Mouse (Mus musculus) CD8-positive naive resting alpha-beta T cell, adult 2 months (primary cell): ENCODE measurements around the gene Cops7b.

Experiments used
- DNase-seq, 2 experiments: peaks; one replicate each; pipeline ENCODE4 v3.0.0; 2022; ENCODE audit warnings: low read depth in 2 of 2, low spot score in 2 of 2

Cops7b gene

DNA sequence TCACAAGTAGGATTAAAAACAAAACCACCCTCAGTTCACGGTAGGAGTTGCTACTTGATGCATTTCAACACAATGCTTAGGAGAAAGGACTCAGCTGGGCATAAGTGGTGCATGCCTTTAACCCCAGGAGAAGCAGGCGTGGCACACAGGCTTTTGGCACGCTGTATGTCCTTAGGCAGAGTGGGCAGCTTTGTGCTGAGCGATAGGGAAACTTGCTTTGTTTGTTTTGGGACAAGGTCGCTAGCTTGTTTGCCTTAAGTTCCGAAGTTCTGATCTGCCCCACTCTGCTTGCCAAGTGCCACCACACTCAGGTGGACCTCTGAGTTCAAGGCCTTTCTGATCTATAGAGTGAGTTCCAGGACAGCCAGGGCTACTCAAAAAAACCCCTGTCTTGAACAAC lies 12.6 kb downstream of the Cops7b start:
- DNase-seq: no peak

DNA sequence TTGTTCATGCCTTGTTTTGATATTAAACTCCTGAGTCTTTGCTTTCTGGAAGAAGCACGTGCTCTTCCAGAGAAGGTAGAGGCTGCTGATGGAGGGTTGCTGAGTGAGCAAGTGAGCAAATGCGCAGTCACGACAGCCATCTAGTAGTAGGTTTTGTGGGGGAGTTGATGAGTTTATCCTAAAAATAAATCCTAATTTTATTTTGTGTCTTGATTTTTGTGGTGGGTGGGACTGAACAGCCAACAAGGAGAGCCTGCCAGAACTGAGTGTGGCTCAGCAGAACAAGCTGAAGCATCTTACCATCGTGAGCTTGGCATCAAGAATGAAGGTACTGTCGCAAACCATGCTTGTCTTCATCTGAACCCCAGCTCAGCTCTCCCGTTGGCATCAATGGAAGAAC lies 13.8 kb downstream of the Cops7b start:
- DNase-seq: no peak

DNA sequence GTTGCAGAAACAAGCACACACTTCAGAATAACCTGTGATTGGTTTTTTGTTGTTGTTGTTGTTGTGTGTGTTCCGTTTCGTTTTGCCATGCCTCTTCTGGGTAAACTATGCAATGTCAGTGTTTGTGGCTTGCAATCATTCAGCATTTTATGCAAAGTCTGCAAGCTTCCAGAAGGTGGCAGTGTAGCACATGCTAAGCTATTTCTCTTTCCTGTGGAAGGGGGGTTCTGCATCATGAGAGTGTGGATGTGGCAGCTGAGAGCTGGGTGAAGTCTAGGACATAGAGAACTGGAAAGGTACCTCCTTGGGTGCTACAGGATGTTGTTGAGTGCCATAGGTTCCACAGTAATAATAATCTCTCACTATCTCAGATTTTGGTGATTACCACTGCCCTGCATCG lies 15.8 kb downstream of the Cops7b start:
- no peak for DNase-seq

DNA sequence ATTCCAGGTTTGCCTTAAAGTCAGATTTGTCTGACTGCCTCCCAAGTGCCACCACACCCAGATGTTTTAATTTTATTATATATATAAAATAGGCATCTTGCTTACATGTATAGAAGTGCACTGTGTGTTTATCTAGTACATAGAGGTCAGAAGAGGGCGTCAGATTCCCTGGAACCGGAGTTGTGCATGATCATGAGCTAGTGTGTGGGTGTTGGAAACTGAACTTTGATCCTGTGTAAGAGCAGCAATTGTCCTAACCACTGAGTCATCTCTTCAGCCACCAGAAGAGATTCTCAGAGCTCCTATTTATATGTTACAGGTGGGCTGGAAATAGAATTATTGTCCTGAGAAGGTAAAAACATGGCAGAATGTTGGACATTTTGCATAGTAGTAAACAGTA lies 17.4 kb downstream of the Cops7b start:
- DNase-seq: no peak

DNA sequence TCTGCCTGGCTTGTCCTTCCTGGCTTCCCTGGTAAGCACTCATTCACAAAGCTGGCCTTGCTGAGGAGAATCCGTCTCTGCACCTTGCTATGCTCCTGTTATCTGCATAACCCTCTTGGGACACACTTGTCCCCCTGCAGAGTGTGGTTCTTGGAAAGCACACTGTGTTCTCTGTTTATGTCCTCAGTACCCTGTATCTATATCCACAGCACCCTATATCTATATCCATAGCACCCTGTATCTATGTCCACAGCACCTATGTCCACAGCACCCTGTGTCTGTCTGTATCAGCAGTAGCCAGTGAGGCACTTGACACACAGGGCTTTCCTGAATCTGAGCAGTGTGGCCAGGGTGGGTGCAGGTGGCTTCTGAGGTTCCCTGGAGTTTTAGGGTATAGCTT lies 28.2 kb downstream of the Cops7b start:
- DNase-seq: no peak

DNA sequence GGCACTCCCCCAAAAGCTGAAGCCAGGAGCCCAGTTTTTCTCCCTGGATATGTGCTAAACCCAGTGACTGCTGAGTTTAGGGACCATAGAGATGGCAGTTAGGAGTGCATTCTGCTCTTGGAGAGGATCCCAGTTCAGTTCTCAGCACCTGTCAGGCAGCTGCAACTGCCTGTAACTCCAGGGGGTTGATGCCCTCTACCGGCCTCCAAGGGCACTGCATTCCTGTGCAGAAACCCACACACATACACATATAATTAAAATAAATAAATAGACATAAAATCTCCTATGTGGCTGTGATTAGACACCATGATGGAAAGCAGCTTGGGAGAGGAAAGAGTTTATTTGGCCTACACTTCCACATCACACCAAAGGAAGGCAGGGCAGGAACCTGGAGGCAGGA lies 29.4 kb downstream of the Cops7b start:
- DNase-seq: no peak

DNA sequence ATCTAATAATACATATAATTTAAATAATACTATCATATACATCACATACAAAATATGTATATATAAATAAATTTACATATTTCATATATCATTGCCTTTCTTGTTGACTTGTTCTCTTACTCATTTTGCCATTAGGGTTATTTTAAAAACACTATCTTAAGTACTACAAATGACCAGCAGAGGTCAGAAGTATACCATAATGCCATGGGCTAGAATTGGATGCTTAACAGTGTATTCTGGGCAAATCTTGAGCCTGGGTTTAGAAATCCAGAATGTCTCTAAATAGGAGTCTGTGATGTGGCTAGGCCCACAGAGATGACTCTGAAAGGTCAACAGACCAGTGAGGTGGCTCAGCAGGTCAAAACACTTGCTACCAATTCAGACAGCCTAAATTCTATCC lies 31.6 kb downstream of the Cops7b start:
- peak in 1 of 2 experiments; percentile 6 for DNase-seq

DNA sequence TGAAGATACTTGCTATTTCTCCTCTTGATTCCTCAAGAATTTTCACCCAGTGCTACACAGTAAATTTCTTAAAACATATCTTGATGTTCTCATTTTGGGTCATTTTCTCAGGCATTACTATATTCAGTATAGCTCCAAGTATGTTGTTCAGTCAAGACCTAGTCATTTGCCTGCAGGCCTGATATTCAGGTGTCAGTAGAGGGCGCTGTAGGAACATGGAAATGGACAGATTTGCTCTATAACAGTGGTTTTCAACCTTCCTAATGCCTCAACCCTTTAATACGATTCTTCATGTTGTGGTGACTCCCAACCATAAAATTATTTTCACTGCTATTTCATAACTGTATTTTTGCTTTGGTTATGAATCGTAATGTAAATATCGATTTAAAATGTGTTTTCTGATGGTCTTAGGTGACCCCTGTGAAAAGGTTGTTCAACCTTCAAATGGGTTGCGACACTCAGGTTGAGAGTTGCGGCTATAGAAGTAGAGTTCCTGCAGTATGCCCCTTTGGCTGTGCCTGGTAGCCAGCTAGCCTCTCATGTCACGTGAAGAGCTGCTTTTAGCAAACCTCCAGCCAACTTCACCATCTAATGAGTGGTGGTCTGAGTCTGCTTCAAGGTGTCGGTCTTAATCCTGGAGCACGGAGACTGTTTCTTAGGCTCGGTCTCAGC lies 35.9 kb downstream of the Cops7b start:
- DNase-seq: peak; percentile 20 to 33

DNA sequence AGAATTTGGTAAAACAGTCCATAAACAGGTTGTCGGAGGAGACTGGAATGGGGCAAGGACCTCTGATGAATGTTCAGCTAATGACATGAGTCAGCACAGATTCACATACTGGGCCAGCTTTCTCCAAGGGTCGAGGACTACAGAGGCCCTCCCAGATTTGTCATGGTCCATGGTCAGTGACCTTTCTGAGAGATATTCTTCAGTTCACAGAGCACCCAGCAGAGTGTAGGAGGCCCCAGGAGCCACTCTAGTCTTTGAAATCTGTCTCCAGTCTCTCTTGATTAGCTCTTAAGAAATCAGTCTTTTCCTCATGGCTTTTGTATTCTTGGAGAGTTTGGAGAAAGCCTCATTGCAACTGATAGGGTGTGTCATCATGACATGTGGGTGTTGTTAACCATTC lies 39.6 kb downstream of the Cops7b start:
- DNase-seq: no peak

DNA sequence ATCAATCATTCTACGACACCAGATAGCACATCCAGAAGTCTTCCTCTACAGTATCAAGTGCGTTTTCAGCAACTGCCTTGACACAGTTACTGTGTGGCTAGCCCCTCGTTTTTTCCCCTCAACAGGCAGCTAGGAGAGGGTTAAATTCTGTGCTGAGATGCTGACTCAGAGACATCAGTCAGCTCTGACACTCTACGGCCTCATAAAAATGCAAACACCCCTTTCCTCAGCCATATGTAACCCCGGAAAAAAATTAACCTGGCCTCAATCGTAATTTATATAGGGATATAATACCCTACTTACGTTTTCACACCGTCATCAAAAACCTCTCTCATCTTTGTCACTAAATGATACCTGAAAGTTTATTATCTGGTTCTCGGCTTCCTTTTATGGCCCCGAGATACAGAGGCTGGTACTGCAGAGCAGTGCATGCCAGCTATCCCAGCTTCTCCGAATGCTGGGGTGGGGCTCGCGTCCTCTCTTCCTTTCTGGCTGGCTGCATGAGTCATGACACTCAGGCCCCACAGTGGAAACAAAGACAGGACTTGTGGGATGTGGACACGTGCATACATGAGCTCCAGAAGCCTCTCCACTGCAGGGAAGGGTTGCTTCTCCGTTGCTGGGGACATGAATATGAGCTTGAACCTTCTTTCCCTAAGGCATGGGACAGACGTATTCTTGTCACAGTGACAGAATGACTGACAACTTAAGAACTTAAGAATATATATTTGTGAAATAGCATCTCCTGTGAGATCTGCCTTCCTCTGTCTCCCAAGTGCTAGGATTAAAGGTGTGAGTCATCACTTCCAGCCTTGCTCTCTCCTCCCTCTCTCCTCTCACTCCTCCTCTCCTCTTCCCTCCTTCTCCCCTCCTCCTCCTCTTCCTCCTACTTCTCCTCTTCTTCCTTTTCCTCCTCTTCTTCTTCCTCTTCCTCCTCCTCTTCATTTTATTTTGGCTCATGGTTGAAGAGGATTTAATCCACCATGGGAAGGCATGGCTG lies 40.6 kb downstream of the Cops7b start:
- DNase-seq: no peak

DNA sequence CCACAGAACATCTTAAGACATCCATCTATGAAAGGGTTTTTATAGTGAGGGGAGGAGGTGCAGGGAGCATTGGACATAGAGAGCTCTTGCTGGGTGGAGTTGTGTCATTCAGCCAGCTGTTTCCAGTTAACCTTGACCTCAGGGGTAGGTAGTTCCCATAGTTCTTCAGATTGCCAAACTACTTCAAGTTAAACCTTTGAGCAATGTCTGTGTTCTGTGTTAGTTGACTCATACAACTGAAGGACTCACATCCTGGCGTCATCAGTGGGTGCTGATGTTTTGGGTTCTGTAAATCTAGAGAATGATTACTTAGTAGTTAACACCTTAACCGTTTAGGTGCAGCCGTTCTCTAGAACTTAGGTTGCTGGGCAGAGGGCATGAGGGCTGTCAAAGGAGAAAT lies 45.6 kb downstream of the Cops7b start:
- no peak for DNase-seq

DNA sequence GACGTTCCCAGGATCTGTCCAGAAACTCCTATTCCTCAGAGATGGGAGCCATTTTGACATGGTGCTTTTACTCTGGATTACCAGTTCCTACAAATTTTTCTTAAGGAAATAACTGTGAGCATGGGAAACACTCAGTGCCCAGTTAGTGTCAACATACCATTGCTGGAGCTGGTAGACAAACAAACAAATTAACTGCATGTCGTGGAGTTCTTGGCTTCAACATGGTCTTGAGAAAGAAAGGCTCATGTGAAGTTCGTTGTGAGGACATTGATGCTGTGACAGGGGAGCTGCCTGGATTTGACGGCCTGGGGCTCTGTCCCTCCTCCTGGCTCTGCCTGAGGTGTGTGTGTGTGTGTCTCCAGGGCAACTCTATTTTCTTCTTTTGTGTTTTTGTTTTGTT lies 47.2 kb downstream of the Cops7b start:
- no peak for DNase-seq

DNA sequence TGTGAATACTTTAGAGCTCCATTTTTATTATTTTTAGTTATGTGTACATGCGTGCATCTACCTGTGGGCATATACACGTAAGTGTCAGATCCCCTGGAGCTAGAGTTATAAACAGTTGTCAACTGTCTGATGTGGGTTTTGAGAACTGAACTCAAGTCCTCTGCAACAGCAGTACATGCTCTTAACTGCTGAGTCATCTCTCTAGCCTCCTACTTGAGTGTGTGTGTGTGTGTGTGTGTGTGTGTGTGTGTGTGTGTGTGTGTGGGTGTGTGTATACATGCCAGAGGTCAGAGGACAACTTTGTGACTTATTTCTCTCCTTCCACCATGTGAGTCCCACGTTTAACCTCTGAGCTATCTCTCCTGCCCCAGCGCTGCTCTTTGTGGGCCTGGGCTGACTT lies 47.8 kb downstream of the Cops7b start:
- no peak for DNase-seq

DNA sequence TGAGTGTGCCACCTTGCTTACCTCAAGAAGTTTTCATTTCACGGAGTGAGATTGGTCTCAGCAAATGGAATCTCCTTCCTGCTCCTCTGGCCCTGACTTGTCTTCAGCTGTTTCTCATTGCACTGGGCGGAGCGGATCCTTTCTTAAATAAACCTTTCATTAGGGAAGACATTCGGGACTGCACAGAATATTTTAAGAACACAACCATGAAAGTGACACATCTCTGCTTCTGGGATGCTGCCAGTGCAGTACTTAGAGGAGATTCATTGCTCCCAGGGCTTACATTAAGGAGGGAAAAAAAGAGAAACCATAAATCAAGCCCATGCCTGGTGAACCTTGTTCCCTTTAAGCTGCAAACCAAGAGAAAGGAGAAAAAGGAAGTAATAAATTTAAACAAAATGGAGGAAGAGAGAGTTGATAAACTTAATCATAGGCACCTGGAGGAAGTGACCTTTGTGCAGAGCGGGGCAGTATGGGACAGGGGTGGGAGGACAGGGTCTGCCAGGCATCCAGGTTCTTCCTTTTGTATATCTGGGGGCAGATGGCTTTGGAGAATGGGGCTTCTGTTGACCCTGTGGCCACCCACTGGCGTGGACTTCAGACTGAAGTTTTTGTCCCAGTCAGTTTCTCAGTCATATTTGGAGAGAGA lies 50.2 kb downstream of the Cops7b start:
- DNase-seq: no peak

DNA sequence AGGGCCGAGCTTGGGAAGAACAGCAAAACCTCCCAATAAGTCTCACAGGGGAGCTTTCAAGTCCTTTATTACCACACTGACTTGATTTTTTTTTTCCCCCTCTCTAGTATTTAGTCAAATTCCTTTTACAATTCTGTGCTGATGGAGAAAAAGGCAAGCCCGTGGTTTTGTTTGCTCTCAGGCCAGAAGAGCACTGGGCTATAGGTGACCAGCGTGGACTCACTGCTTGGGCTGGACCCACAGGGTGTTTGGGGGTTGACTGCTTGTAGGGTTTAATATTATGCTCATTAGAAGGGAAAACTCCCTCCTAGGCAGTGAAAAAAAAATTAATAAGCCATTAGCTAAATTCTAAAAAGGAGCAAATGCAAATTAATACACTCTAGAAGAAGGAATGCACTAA lies 50.7 kb downstream of the Cops7b start:
- no peak for DNase-seq

DNA sequence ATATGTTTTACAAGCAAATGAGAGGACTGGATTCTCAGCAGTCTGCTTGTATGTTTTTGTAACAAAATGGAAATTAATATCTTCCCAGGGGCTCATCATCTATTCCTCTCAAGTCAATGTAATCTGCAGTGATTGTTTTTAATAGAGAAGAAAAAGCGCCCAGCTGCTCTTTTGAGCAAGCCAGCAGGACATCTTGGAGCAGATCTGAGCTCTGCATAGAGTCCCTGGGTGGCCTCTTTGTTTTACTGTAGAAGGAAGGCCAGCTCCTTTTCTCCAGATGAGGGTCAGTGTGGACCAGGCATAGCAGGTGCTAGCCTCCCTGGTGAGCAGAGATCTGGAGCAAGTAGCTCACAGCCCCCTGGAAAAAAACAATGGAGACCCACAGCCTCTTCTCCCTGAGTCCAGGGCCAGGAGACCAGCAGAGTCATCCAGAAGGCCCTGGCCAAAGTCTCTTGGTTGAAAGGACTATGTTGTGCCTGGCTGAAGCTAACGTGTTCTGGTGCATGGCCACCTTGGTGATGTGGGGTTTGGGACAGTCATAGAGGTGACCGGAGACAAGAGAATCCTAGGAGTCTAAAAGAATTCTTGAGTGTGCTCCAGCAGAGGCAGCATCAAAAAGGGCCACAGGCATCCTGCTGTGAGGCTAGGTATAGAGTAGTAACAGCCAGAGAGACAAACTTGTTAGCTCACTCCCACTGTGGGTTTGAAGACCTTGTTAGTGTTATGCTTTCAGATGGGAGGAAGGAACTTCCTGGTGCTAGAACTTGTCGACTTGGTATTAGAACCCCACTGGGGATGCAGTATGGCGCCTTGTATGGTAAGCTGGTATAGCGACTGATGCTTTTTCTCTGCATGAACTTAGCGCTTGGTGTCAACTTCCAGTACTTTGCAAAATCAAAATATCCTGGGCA lies 51.4 kb downstream of the Cops7b start:
- no peak for DNase-seq

DNA sequence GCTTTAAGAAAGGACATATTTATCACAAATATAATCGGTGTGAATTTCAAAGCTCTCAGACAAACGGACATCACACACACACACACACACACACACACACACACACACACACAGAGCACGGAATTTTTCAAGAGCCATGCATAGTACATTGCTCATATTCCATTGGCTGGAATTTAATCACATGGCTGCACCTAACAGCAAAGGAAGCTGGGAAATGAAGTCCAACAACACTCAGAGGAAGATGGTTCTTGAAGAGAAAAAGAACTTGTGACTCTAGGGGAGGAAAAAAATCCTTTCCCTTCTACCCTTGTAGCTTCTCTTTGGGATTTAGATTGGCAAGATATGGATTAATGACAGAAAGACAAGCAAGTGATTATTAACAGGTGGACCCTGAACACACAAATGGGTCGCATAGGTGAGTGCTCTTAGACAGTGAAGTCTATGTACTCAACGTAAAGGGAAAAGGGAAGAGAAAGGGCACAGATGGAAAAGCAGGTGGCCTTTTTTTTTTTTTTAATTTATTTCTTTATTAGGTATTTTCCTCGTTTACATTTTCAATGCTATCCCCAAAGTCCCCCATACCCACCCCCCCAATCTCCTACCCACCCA lies 52.2 kb downstream of the Cops7b start:
- no peak for DNase-seq

DNA sequence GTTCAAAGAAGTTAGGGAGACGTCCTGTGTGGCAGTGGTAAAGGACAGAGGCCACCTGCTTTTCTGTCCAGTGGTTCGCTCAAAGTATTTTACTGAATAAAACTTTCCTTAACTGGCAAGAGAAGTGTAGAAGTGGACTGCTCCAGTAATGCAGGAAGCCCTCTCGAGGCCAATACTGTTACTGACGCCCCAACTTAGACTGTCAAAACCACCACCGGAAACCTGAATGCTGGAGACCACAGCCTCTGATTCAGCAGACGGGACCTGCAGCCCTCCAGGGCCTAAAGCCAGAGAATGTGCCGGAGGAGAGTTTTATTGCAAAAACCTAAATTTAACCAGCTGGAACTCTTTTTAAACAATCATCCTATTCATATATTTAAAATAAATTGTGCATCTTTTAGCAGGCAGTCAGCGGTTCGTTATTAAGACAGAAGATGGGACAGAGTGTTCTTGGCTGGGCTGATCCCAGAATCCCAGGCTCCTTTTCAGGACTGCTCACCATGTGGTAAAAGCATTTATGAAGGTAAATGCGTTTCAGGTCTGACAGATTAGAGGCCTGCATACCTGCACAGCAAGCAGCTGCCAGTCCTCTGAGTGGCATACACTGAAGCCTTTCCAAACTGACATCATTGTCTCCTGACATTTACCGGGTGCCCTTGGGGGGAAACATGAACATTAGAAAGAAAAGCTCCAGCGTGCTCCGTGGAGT lies 60.6 kb downstream of the Cops7b start:
- DNase-seq: peak; percentile 15 to 33

DNA sequence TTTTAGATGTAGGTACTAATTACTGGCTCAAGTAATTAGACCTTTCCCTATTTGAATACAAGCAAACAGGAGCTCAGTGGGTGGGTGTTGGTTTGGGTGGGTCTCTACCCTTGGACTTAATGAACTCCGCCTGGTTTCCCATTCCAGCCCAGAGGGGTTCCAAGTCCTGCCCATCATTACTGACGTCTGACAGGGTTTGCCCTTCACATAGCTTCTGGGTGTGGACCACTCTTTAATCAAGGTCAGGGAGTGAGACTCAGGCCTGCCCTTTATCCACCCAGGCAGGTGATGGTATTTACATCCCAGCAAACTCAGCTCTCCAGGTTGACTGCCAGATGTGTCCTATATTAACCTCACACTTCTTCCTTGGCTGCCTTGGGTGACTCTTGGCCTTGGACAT lies 64.8 kb downstream of the Cops7b start:
- DNase-seq: no peak

DNA sequence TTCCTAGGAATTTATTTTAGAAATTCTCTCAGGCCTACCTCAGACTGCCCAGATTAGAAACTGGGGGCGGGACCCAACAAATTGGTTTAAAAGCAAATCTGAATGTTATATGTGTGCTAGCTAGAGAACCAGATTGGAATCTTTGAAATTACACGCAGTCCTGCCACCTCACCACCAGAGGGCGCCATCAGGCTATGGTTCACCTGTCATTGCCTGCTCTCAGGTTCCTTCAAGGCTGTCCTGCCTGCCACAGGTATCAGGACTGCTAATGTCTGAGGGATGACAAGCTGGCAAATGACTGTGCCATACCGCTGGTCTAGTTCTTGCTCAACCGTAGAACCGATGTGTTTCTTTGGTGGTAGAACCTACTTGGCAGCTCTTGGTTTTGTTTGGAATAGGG lies 67.6 kb downstream of the Cops7b start:
- DNase-seq: peak; percentile 49 to 57
